Mouse (Mus musculus) ES-Bruce4 (cell line): ENCODE measurements around the gene A930009A15Rik.

ENCODE experiments used
- CTCF ChIP-seq: IDR thresholded peaks from one replicate; pipeline ENCODE4 v1.8.1; 2011; ENCODE audit warnings: low read depth, low read length
- EP300 ChIP-seq: IDR thresholded peaks from 2 replicates; pipeline ENCODE4 v1.6.1; 2011; ENCODE audit warnings: low read depth, low read length; ENCODE audit not compliant: insufficient read depth
- POLR2A ChIP-seq: IDR thresholded peaks from one replicate; pipeline ENCODE4 v1.8.1; 2011; ENCODE audit warnings: low read length; ENCODE audit not compliant: insufficient read depth

GRCm38 (mm10) chr10:115542917-115543316, 26.9 kb upstream of the A930009A15Rik start:
- TF ChIP-seq CTCF (no peak), POLR2A (no peak), EP300 (no peak)
